Mouse (Mus musculus) CD4-positive, CD25-positive, alpha-beta regulatory T cell, adult 4 months (primary cell): ENCODE data around the gene Lce1h. TPM values are rescaled to one million over a fixed set of nuclear protein-coding genes. Genes with fewer than 3 reads are reported as not detected.

Experiments
- ATAC-seq: one replicate; pipeline ENCODE4 v1.8.0; 2017
- polyA plus RNA-seq, 2 experiments: library from polyadenylated mRNA; unstranded; fragments of 100-300 nt; shearing (Covaris generic); gene quantifications; one replicate each; pipeline ENCODE4 v1.2.1; 2017

The Lce1h gene
- not detected for polyA plus RNA-seq

- ATAC-seq, result no peak
These were observed at the start of gene Lce1h for GRCm38 (mm10) chr3:92764965-92765364. Gene Lce1h (minus strand): TSS chr3:92765065.

DNA sequence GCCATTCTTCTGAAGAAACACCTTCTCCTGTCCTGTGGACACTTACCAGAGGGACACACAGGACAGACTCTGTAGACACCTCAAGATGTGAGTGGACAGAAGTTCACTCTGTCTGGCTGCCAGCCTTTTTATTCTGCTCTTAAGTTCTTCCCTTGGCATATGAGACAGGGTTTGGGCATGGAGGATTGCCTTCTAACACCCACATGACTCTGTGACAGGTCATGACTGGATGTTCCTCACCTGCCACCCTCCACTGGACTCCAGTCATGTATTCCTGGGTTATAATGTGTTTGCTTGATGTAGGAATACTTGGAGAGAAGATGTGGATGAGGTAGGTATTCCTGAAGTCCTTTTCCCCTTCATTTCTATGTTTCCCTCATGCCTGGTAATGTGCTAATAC, 42.9 kb upstream of the Lce1h start, which contains the start of gene Lce1k:
Gene Lce1k, minus strand, starts transcription at position 101 of the 400 bp plus-strand sequence.
- ATAC-seq, result no peak

DNA sequence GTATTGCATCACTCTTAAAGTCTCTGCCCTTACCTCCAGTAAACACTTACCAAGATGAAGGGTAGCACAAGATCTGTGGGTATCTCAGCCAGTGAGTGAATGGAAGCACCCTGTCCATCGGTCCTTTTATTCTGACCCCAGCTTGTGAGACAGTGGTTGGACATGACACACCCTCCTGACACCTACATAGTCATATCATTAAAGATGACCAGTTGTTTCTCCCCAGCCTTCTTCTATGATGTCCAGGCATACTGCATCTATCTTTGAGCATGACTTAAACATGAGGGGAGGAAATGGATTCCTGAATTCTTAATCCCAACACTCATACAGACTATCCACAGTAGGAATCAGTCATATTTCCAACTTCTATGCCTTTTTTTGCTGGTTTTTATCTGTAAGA, 25.5 kb upstream of the Lce1h start, which contains the start of gene Lce1j:
Gene Lce1j, minus strand, starts transcription at position 101 of the 400 bp plus-strand sequence.
- no peak for ATAC-seq

DNA sequence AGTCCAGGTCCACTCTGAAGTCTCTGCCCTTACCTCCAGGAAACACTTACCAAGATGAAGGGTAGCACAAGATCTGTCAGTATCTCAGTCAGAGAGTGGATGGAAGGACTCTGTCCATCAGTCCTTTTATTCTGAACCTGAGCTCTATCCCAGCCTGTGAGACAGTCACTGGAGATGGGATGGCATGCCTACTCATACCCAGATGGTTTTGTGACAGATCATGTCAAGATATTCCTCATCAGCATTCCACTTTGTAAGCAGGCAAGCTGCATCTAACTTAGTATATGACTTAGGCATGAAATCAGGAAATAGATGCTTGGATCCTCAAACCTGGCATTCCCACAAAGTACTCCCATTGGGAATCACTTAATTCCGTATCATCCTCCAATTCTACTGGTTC, 13.9 kb upstream of the Lce1h start, which contains the start of gene Lce1i:
Gene Lce1i, minus strand, starts transcription at position 101 of the 400 bp plus-strand sequence.
- ATAC-seq, result no peak

DNA sequence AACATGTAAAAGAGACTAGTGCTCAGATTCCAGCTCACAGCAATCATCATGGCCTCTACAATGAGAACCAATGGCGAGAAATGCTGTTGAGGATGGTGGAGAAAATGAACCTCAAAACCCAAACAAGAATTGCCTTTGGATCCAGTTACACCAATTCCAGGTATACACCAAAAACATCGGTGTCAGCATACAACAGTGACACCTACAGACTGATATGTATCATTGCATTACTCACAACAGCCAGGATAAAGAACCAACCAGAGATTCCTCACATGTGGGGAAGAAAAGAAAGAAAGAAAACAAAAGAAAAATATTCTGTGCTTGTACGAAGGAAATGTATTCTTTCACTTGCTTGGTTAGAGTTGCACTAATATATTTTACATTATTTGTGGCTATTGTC, 6.7 kb upstream of the Lce1h start:
- no peak for ATAC-seq

DNA sequence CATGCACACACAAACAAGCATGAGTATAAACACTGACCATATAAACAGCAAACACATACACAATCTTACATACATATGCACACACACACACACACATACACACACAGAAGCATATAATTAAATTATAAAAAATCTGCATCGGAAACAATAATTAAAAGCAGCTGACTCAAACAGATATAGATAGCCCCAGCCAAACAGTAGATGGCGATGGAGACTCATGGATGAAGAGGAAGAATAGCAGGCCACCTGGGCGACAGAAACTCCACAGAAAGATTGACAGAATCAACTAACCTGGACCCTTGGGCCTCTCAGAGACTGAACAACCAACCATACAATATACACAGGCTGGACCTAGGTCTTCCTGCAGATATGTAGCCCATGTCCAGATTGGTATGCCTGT, 11.7 kb downstream of the Lce1h start:
- no peak for ATAC-seq

GRCm38 (mm10) chr3:92752238-92752637, 12.6 kb downstream of the Lce1h start, which contains the start of gene Lce1g:
Gene Lce1g (minus strand): TSS chr3:92752338.
- ATAC-seq, result no peak

DNA sequence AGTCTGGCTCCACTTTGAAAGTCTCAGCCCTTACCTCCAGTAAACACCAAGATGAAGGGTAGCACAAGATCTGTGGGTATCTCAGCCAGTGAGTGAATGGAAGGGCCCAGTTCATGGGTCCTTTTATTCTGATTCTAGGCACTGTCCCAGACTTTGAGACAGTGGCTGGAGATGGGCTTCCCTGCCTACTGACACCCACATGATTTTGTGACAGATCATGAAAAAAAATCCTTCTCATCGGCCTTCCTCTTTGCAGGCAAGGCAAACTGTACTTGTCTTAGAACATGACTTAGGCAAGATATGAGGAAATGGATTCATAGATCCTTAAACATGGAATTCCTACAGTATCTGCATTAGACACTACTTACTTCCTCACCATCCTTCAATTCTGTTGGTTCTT, 25.9 kb downstream of the Lce1h start, which contains the start of gene Gm38119:
Gene Gm38119, minus strand, starts transcription at position 101 of the 400 bp plus-strand sequence.
- no peak for ATAC-seq

DNA sequence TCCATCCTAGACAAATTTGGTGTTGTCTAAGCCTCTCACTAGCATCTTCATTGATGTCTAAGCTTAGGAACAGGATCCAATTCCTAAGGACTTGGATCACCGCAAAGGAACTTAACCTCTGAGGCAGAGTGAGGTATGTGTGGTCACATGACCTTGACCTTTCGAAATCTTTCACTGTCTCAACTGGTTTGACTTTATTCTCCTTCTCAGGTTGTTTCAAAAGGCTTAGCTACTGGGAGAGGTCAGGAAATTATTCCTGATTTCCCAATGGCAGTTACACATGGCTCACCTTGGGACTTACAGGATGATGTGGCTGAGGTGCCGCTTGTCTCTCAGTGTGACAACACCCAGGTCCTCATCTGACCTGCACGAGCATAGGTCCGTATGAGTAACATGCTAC, 42.2 kb downstream of the Lce1h start:
- ATAC-seq, result no peak

DNA sequence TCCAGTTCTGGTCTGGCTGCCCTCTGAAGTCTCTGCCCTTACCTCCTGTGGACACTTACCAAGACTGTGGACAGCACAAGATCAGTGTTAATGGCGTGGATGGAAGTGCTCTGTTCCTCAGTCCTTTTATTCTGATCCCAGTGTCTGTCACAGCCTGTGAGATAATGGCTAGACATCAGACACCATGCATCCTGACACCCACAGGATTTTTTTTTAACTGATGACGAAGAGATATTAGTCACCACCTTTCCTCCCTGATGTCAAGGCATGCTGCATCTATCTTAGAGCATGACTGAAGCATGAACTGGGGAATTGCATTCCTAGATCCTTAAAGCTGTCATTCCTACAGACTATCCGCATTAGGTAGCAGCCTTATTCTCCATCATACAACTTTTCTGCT, 44.6 kb downstream of the Lce1h start, which contains the start of gene Lce1f:
Gene Lce1f, minus strand, starts transcription at position 101 of the 400 bp plus-strand sequence.
- ATAC-seq, result no peak

- ATAC-seq, result no peak
These were observed 49.7 kb downstream of the Lce1h start for GRCm38 (mm10) chr3:92715122-92715521.

Other genes starting within 250 kb of the Lce1h start
- gene 2310046K23Rik, start 230.6 kb downstream of the Lce1h start, polyA plus RNA-seq, result not detected
- not detected for gene Ivl, start 191.3 kb downstream of the Lce1h start, polyA plus RNA-seq
- gene Smcp, start 176.1 kb downstream of the Lce1h start, polyA plus RNA-seq, result not detected
- not detected for gene 2210017I01Rik, start 157.6 kb downstream of the Lce1h start, polyA plus RNA-seq
- not detected for gene Lce6a, start 143.4 kb downstream of the Lce1h start, polyA plus RNA-seq
- gene Lce1a1, start 116.8 kb downstream of the Lce1h start, polyA plus RNA-seq, result not detected
- gene Lce1b, start 108.1 kb downstream of the Lce1h start, polyA plus RNA-seq, result not detected
- not detected for gene Lce1a2, start 94.8 kb downstream of the Lce1h start, polyA plus RNA-seq
- gene Lce1c, start 85.8 kb downstream of the Lce1h start, polyA plus RNA-seq, result not detected
- not detected for gene Lce1d, start 77.9 kb downstream of the Lce1h start, polyA plus RNA-seq
- not detected for gene Lce1e, start 56.0 kb downstream of the Lce1h start, polyA plus RNA-seq
- gene Lce1f, start 44.7 kb downstream of the Lce1h start, polyA plus RNA-seq, result not detected
- gene Gm38119, start 26.0 kb downstream of the Lce1h start, polyA plus RNA-seq, result not detected
- not detected for gene Lce1g, start 12.7 kb downstream of the Lce1h start, polyA plus RNA-seq
- not detected for gene Lce1i, start 13.8 kb upstream of the Lce1h start, polyA plus RNA-seq
- gene Lce1j, start 25.4 kb upstream of the Lce1h start, polyA plus RNA-seq, result not detected
- not detected for gene Lce1k, start 42.8 kb upstream of the Lce1h start, polyA plus RNA-seq
- gene Kprp, start 62.2 kb upstream of the Lce1h start, polyA plus RNA-seq, result not detected
- gene Lce1l, start 86.2 kb upstream of the Lce1h start, polyA plus RNA-seq, result not detected
- not detected for gene 2310050C09Rik, start 105.2 kb upstream of the Lce1h start, polyA plus RNA-seq
- gene Lce3a, start 161.2 kb upstream of the Lce1h start, polyA plus RNA-seq, result not detected
- not detected for gene Lce3b, start 167.9 kb upstream of the Lce1h start, polyA plus RNA-seq
- not detected for gene Lce3c, start 179.4 kb upstream of the Lce1h start, polyA plus RNA-seq
- not detected for gene Lce3d, start 192.3 kb upstream of the Lce1h start, polyA plus RNA-seq
- not detected for gene Lce3e, start 202.0 kb upstream of the Lce1h start, polyA plus RNA-seq
- gene Lce3f, start 227.2 kb upstream of the Lce1h start, polyA plus RNA-seq, result not detected